In genomic region chr3:88719098-88719497, GRCm38 (mm10) we compare ENCODE assay signal across 8 mouse cellular contexts. TPM values are rescaled to one million over a fixed set of nuclear protein-coding genes. Genes with fewer than 3 reads are reported as not detected.
DNase-seq lines count a peak whose midpoint lies in the region; ATAC-seq lines count a peak whose summit lies in the region.

No protein-coding gene starts in this region.

- intact Hi-C loops in left cerebral cortex, postnatal 10 days (cut with DNase I), result no loop called here

- ATAC-seq in cerebellum, adult (ENCODE audit: insufficient number of reproducible peaks, low FRiP score, low TSS enrichment), result peak; percentile 61

- DNase-seq in cerebellum, adult 11 months, result no peak
- peak; percentile 54 for DNase-seq in 416B (ENCODE audit: low read depth)
- DNase-seq in gastrocnemius, postnatal 25 days, result peak; percentile 21
- DNase-seq in kidney, postnatal 14 days, result peak; percentile 79
- DNase-seq in ovary, postnatal 14 days (ENCODE audit: low spot score), result peak; percentile 17
- DNase-seq in right cerebral cortex, adult 18-20 months, result no peak
- no peak for DNase-seq in left cerebral cortex, postnatal 10 days (ENCODE audit: extremely low spot score in 1 of 2, low spot score in 2 of 2)

RNA-seq across cellular contexts. Expression of gene Rit1, which starts 2.5 kb away (rescaled TPM):
- 10 to 100 TPM; 18.4 to 18.7 TPM for total RNA-seq in gastrocnemius, postnatal 25 days (2021)
- total RNA-seq in left cerebral cortex, postnatal 10 days (2021), result 10 to 100 TPM; 42.9 to 55.5 TPM

RNA-seq across cellular contexts. Expression of gene Khdc4, which starts 33.5 kb away (rescaled TPM):
- 10 to 100 TPM; 22.6 to 23.0 TPM for total RNA-seq in gastrocnemius, postnatal 25 days (2021)
- total RNA-seq in left cerebral cortex, postnatal 10 days (2021), result 10 to 100 TPM; 52.0 to 55.7 TPM

RNA-seq across cellular contexts. Expression of gene Syt11, which starts 55.9 kb away (rescaled TPM):
- total RNA-seq in gastrocnemius, postnatal 25 days (2021), result 1 to 10 TPM; 3.1 to 3.7 TPM
- total RNA-seq in left cerebral cortex, postnatal 10 days (2021), result 100 to 1,000 TPM; 433 to 447 TPM

Comparison
In these comparisons a context has a peak if more than half of its experiments do, and no peak if none do; other contexts are left out.
1. DNase-seq: peak in 416B (single experiment), gastrocnemius, postnatal 25 days (single experiment), kidney, postnatal 14 days (single experiment) and ovary, postnatal 14 days (single experiment); none in cerebellum, adult 11 months (single experiment), right cerebral cortex, adult 18-20 months (single experiment) and left cerebral cortex, postnatal 10 days (0 of 2).
2. RNA of gene Syt11, which starts 55.9 kb away (total RNA-seq): 433 to 447 TPM in left cerebral cortex, postnatal 10 days; 3.1 to 3.7 TPM in gastrocnemius, postnatal 25 days; every median in the first group is over 10 times any median in the second.